Mouse (Mus musculus) intestine, embryonic 16.5 days (tissue): ENCODE data around the gene 4930556J24Rik. TPM values are rescaled to one million over a fixed set of nuclear protein-coding genes. Genes with fewer than 3 reads are reported as not detected.
"Not testable (repeated sequence)": the region's sequence is repeated elsewhere in the genome, so short reads cannot be mapped to it uniquely, and the experiment has no call there.

ENCODE experiments used
- ATAC-seq: fragments of 200-750 bp; cut with Nextera tagmentation; 2 replicates; pipeline ENCODE4 v1.8.0; 2017; ENCODE audit warnings: moderate TSS enrichment, moderate library complexity
- H3K27ac ChIP-seq: fragments of 300-500 bp; sonication (generic); 2 replicates; pipeline ENCODE4 v1.5.1; 2014; ENCODE audit warnings: mild to moderate bottlenecking, low read length
- H3K27me3 ChIP-seq: fragments of 300-500 bp; sonication (generic); replicated peaks from 2 replicates; pipeline ENCODE4 v1.6.1; 2014; ENCODE audit warnings: low read length, control low read depth, mixed read lengths; ENCODE audit not compliant: control insufficient read depth, insufficient read depth
- H3K36me3 ChIP-seq: fragments of 300-500 bp; sonication (generic); 2 replicates; pipeline ENCODE4 v1.6.1; 2014; ENCODE audit warnings: low read length, control low read depth; ENCODE audit not compliant: control insufficient read depth, insufficient read depth
- H3K4me1 ChIP-seq: fragments of 300-500 bp; sonication (generic); 2 replicates; pipeline ENCODE4 v1.6.1; 2014; ENCODE audit warnings: low read length, control low read depth, mixed read lengths; ENCODE audit not compliant: control insufficient read depth, insufficient read depth
- H3K4me2 ChIP-seq: fragments of 300-500 bp; sonication (generic); 2 replicates; pipeline ENCODE4 v1.6.1; 2014; ENCODE audit warnings: low read depth, low read length, control low read depth
- H3K4me3 ChIP-seq: fragments of 300-500 bp; sonication (generic); 2 replicates; pipeline ENCODE4 v1.5.1; 2014; ENCODE audit warnings: mild to moderate bottlenecking, low read length
- H3K9ac ChIP-seq: fragments of 300-500 bp; sonication (generic); 2 replicates; pipeline ENCODE4 v1.6.1; 2014; ENCODE audit warnings: low read depth, low read length
- H3K9me3 ChIP-seq: fragments of 300-500 bp; sonication (generic); 2 replicates; pipeline ENCODE4 v1.6.1; 2016; ENCODE audit warnings: low read length, control low read depth; ENCODE audit not compliant: control insufficient read depth
- WGBS: fragments of 180-500 bp; shearing (Covaris S2); extraction: QIAGEN DNeasy Blood & Tissue Kit; methylation state at CpG from one replicate; pipeline ENCODE4 v1.1.7; 2014; 5-methylcytosine and 5-hydroxymethylcytosine counted together
- polyA plus RNA-seq: library from polyadenylated mRNA; unstranded; fragments of >200 nt; fragmentation: Nextera tagmentation; extraction: Ambion mirVana; gene quantifications from 2 replicates; pipeline ENCODE4 v1.2.1, GENCODE M21; 2015

4930556J24Rik gene
- polyA plus RNA-seq, 1 experiment from 2014 or later: not detected

GRCm38 (mm10) chr11:3963610-3964415, 12.8 kb downstream of the 4930556J24Rik start, which contains the start of gene Pes1:
Gene Pes1 (plus strand): TSS chr11:3963975.
- Histone ChIP-seq H3K4me3 (peak within 1 kb of the TSS; percentile 87), H3K27me3 (no peaks in the 10 kb centered on the region), H3K4me2 (peak within 1 kb of the TSS; percentile 68), H3K9me3 (no peaks in the 10 kb centered on the region), H3K36me3 (peaks cover 4% of the 10 kb centered on the region; the same call in 1 of the 2 replicates), H3K27ac (peak within 1 kb of the TSS; percentile 61), H3K9ac (peak within 1 kb of the TSS; percentile 85), H3K4me1 (no peaks in the 10 kb centered on the region)
- WGBS: under 1% methylated on average over 31 of the region's 31 CpGs
- ATAC-seq: peak; percentile 95

DNA sequence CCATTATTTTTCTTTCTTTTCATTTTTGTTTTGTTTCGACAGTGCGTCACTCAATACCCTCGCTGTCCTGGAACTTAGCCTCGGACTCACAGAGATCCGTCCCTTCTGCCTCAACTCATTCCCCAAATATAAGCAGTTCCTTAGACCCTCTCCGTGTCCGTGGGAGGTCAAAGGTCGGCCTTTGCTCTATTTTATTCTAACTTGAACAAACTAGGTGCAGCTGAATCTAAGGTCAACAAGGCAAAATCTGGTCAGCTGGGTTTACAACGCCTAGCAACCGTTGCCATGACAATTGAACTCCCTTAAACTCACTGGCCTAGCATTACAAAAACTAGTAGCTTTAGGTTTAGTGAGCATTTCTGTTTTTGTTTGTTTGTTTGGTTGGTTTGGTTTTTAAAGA, 13.4 kb downstream of the 4930556J24Rik start:
- Histone ChIP-seq H3K9me3 (no peaks in the 10 kb centered on the region), H3K27me3 (no peaks in the 10 kb centered on the region), H3K27ac (0 out of 2 replicates have a peak overlapping the region, but pooled peaks have one; percentile 14), H3K4me2 (peak overlapping the region; percentile 68), H3K4me1 (no peaks in the 10 kb centered on the region), H3K9ac (peak overlapping the region; percentile 27; the same call in 1 of the 2 replicates), H3K4me3 (peak overlapping the region; percentile 87), H3K36me3 (peaks cover under 1% of the 10 kb centered on the region; the same call in 1 of the 2 replicates)
- WGBS: 78% methylated on average over 10 of the region's 10 CpGs
- ATAC-seq: peak; percentile 19; the same call in 1 of the 2 replicates

GRCm38 (mm10) chr11:3961761-3962160, 14.8 kb downstream of the 4930556J24Rik start:
- Histone ChIP-seq H3K4me1 (no peaks in the 10 kb centered on the region), H3K36me3 (no peaks in the 10 kb centered on the region), H3K4me2 (no peak overlapping the region), H3K4me3 (no peak overlapping the region), H3K9me3 (no peaks in the 10 kb centered on the region), H3K9ac (no peak overlapping the region), H3K27me3 (no peaks in the 10 kb centered on the region), H3K27ac (no peak overlapping the region)
- 75% methylated on average over 3 of the region's 3 CpGs for WGBS
- no peak for ATAC-seq

DNA sequence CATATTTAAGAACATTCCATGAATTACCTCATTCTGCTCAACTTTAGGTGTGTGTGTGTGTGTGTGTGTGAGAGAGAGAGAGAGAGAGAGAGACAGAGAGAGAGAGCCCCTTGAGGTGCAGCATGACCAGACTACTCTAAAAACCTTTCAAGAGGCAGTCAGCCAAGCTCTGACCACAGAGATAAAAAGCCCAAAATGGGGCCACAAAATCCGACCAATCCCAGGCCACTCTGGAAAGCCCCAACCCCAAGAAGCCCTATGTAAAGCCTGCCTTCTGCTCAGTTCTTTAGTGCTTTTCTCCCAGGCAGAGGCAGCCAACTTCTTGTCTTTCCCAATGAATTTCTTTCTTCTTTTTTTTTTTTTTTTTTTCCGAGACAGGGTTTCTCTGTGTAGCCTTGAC, 15.7 kb downstream of the 4930556J24Rik start:
- WGBS: 52% methylated on average over 2 of the region's 2 CpGs
- H3K36me3 ChIP-seq: no peaks in the 10 kb centered on the region
- ATAC-seq: no peak
- no peak overlapping the region for H3K9ac ChIP-seq
- H3K4me2 ChIP-seq: no peak overlapping the region
- no peaks in the 10 kb centered on the region for H3K9me3 ChIP-seq
- H3K4me3 ChIP-seq: no peak overlapping the region
- no peak overlapping the region for H3K27ac ChIP-seq
- no peaks in the 10 kb centered on the region for H3K27me3 ChIP-seq
- H3K4me1 ChIP-seq: no peaks in the 10 kb centered on the region

DNA sequence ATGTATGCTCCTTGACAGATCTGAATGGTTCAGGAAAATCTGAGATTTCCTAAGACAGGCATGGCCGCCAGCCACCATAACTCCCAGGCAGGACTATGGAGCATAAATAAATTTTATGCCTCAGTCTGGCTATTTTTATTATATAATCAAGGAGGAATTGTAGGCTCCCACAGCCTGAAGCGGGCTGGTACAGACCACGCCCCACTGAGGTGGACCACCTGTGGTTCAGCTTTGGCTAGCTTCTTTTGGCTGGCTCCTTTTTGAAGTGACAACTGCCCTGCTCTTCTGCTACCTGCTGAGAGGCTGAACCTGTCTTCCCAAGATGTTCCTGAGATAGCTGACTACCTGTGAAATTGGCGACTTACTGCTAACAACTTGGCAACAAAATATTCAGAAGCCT, 21.2 kb downstream of the 4930556J24Rik start:
- not testable (repeated sequence) for H3K9ac ChIP-seq, H3K27me3 ChIP-seq, H3K36me3 ChIP-seq, H3K4me3 ChIP-seq, ATAC-seq, H3K4me1 ChIP-seq, H3K4me2 ChIP-seq, H3K9me3 ChIP-seq, H3K27ac ChIP-seq
- 76% methylated on average over 4 of the region's 4 CpGs for WGBS

DNA sequence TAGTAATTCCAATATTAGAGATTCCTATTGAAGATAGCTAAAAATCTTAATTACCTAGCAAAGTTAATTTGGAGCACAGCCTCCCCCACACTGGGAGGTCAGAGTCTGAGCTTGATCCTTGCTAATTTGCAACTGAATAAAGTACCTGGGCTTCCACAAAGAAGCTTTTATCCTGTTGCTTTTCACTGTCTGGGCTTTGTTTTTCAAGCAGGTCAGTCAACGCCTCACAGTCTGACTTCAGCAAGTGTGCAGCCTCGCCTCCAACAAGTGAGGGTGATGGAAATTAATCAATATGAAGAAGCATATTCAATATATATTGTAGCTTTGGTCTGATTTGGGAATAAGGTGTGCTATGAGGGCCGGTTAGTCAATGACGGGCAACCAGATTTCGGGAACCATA, 21.7 kb downstream of the 4930556J24Rik start:
- H3K4me3 ChIP-seq, H3K27ac ChIP-seq, H3K4me1 ChIP-seq, H3K27me3 ChIP-seq, ATAC-seq, H3K9ac ChIP-seq, H3K36me3 ChIP-seq, H3K4me2 ChIP-seq, H3K9me3 ChIP-seq: not testable (repeated sequence)
- 84% methylated on average over 5 of the region's 5 CpGs for WGBS

GRCm38 (mm10) chr11:3946386-3946785, 30.2 kb downstream of the 4930556J24Rik start:
- no peaks in the 10 kb centered on the region for H3K36me3 ChIP-seq
- no peaks in the 10 kb centered on the region for H3K4me1 ChIP-seq
- no peaks in the 10 kb centered on the region for H3K27me3 ChIP-seq
- 19% methylated on average over 1 of the region's 1 CpGs for WGBS
- H3K4me2 ChIP-seq: no peak overlapping the region
- H3K9ac ChIP-seq: no peak overlapping the region
- no peaks in the 10 kb centered on the region for H3K9me3 ChIP-seq
- ATAC-seq: no peak
- no peak overlapping the region for H3K4me3 ChIP-seq
- H3K27ac ChIP-seq: no peak overlapping the region

- no peak for ATAC-seq
Measured at GRCm38 (mm10) chr11:3941371-3941770, 35.2 kb downstream of the 4930556J24Rik start.

GRCm38 (mm10) chr11:3937321-3937874, 39.2 kb downstream of the 4930556J24Rik start:
- Histone ChIP-seq H3K27me3 (no peaks in the 10 kb centered on the region), H3K36me3 (no peaks in the 10 kb centered on the region), H3K4me3 (no peak overlapping the region), H3K9me3 (no peaks in the 10 kb centered on the region), H3K27ac (no peak overlapping the region), H3K4me1 (no peaks in the 10 kb centered on the region), H3K9ac (no peak overlapping the region), H3K4me2 (no peak overlapping the region)
- ATAC-seq: no peak
- WGBS: 68% methylated on average over 13 of the region's 13 CpGs

More at GRCm38 (mm10) chr11:3941371-3941770, 35.2 kb downstream of the 4930556J24Rik start:
- no peak overlapping the region for H3K9ac ChIP-seq
- H3K27ac ChIP-seq: no peak overlapping the region
- H3K4me2 ChIP-seq: no peak overlapping the region
- 89% methylated on average over 7 of the region's 7 CpGs for WGBS
- no peaks in the 10 kb centered on the region for H3K27me3 ChIP-seq
- H3K9me3 ChIP-seq: no peaks in the 10 kb centered on the region
- no peak overlapping the region for H3K4me3 ChIP-seq
- no peaks in the 10 kb centered on the region for H3K4me1 ChIP-seq
- no peaks in the 10 kb centered on the region for H3K36me3 ChIP-seq
